Mouse (Mus musculus) heart, postnatal 10 days (tissue): ENCODE measurements at regions not wholly inside any gene's neighbourhood (a gene's known extent, or its start where the extent isn't known, plus 50 kb on each side); places are given as distances from the start of the nearest gene placed in this dataset.
A peak's percentile ranks its signal among the peaks of the same experiment; 100 is the strongest.

Source experiments
- DNase-seq, 2 experiments: peaks; one replicate each; pipeline ENCODE4 v3.0.0; 2021
- intact Hi-C: fragments of 180-260 bp; cut with DNase I; formaldehyde crosslinking; loops from one replicate; pipeline ENCODE4 v1.15.1; 2025

DNA sequence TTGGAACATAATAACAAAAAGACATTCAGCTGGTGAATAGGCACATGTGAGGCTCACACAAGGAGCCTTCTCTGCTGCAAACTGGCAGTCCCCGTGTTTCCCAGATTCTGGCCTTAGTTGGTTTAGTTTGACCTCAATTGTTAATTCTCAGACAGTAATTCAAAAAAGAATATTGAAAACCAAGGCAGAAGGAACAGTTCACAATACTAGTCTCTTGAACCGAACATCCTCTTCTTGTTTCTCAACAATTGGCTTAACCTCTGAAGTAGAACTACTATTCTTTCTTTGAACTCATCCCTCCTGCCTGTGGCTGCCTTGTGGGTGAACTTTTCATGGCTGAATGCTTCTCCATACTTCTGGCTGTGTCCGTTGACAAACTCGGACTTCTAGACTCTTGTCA is 110.4 kb upstream of the Neil3 start:
- intact Hi-C loops = no loop called here
- DNase-seq = no peak

DNA sequence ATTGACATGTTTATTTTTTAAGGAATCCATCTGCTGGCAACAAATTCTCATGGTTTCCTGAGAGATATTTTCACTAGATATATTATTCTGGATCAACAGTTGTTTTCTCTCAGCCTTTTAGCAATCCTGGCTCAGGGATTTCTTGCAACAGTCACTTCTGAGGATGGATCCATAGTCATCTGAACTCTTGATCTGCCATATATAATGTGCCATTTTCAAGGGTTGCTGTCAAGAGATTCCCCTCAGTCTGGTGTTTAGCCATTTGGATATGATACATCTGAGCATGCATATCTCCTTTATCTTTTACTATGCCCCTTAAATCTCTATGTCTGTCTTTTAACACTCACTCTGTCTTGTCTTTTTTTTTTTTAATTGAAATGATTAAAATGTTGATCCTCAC is 130.3 kb upstream of the Neil3 start:
- no peak for DNase-seq
- intact Hi-C loops = no loop called here

DNA sequence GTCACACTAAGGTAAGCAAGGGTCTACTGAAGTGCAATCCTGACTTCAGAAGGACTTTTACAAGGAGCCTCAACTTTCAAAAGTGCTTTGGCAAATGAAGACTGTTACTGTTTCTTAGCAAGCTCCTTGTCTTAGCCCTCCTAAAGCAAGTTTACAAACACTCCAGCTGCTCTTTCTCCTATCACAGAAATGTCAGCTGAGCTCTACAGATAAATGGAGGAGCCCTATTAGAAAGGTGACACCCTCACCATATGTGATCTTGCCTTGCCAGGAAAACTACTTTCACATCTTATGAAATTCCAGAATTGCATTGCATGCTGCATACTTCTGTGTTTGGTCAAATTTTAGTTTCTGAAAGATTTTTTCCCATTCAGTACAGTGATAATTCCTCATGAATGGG is 136.6 kb upstream of the Neil3 start:
- no peak for DNase-seq
- intact Hi-C loops = no loop called here

DNA sequence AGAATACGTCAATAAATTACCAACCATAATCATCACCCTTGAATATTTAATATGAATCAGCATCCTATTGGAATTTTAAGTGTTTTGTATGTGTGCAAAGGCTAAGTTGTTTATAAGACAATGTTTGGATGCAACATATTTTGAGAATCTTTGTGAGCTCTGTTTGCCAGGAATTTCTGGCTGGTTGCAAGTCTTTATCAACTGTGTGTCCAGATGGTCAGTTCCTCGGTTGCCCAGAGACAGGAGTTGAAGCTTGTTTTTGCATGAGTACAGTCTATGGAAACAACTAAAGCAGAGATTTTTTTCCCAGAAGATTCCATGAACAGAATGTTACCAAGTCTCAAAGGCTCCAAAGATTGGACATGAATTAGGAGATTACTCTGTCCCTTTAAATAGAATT is 142.0 kb upstream of the Neil3 start:
- peak; percentile 33 to 39 for DNase-seq
- intact Hi-C loops = no loop called here

DNA sequence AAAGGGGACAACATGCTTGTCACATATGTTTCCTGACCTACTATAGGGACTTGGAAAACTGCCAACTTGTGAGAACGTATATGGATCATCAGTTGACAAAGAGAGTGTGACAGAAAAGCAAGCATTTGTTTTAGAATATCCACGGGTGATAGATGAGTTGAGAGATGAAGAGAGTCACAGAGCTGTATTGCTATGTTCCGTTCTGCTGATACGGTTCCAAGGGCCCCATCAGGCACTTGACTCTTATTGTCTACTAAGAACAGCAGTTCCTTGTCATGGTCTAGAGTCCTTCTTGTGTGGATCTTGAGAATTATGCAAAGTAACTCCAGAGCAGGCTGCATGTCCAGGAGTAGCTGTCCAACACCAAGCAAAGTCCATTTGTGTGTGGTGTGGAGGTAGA is 143.0 kb upstream of the Neil3 start:
- intact Hi-C loops = no loop called here

DNA sequence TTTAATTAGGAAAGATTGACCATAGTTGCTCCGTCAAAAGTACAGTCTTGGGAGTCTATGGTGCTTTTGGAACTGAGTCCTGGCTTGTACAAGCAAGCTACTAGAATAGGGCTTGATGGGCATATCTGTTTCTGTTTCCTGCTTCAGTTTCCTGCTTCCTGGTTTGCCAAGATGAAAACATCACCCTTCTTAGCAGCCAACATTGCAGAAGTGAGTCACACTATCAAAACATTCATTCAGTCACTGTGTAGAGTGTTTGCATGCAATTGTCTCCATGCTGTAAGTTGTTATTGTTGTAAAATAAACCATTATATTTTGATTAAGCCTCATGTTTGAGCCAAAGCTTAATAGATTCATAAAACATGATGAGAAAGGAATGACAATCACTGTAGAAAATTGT is 149.3 kb upstream of the Neil3 start:
- intact Hi-C loops = no loop called here
- no peak for DNase-seq

More for the DNA sequence above, 143.0 kb upstream of the Neil3 start:
- DNase-seq = no peak

DNA sequence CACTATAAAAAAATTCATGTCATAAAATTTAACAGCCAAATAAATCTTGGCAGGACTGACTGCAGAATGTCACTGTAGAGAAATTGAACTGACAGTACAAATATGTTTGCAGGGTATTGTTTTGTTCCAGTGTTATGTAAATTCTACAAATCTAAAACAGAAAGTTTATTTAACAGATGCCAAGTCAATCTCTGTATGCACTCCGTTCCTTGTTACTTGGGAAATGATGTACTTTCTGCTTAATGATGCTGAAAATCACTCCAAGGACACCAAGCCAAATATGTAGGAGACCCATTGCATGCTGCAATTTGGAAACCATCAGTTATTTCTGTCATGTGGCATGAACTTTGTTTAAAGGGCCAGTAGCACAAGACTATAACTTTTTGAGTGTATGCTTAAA is 182.3 kb upstream of the Neil3 start:
- DNase-seq = peak; percentile 4
- intact Hi-C loops = no loop called here

DNA sequence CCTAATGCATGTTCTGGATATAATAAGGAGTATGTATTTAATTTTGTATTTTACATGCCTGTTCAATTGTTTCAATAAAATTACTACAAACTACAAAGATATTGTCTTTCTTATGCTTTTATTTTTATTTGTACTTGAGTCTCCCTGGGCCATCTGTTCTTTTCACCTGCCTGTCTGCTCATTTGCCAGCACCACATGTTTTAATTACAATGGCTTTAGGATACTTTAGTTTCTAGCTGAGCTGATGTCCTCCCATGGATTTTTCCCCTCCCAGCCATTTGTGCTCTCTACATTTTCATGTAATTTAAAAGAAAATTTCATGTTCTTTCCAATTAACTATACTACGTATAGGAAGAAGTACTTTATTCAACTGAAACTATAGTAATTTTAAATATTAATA is 188.5 kb upstream of the Neil3 start:
- no peak for DNase-seq
- intact Hi-C loops = no loop called here

DNA sequence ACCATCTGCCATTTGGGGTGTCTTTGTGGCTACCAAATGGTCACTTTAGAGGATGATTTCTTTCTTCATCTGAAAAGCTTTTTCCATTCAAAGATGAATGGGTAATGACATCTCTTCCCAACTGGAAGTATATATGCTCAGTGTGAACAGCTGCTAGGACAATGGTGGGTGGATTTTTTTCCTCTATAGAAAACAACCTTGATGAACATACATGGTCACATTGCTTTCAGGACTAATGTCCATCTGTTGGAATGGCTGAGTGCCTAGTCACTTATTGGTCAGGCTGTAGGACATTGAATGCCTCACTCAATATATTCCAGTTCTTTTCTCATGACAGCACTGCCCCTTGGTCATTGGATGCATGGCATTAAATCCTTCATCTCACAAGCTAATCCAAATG is 209.0 kb upstream of the Neil3 start:
- DNase-seq = no peak
- intact Hi-C loops = no loop called here

DNA sequence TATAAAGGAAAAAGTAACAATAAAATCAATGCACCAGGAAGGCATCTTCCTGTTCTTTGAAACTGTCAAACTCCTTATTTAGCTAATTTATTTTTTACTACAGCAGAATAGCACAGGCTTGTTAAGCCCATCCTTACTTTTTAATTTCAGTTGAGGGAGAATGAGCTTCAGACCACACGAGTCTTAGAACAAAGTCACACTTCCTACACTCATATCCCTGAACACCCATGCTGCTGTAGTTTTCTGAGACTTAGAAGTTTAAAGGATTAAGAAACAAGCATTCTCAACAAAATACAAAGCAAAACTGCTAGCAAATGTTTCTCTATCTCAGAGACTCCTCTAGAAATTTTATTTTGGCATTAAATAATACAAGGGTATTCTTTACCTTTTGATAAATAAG is 208.8 kb upstream of the Vegfc start:
- intact Hi-C loops = no loop called here

DNA sequence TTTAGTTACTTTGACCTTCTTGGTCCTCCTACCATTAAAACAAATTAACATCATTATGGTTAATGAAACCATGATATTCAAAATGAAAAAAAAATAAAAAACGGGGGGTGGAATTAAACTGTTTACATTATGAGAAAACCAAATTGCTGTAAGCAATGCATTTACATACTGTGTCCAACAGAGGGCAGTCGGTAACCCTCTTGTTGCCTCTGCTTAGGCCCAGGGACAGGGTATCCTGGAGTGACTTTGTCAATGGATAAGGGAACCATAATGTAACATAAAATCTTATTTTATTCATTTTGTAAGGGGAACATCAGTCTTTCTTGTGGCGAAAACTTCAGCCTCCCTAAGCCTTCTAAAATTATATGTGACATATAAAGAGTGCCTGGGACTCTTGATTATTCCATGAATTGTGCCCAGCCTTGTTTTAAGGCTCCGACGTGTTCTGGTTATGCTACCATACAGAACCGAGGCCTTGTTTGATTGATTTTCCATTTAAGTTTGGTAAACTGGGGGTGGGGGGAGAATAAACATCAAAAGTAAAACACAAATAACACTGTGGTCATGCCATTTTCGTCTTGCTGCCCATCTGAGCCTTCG is 207.3 kb upstream of the Vegfc start:
- peak; percentile 31 to 36 for DNase-seq
- intact Hi-C loops = loop anchor here (1.0 to 5.0 kb wide), 3 partner anchors 207 to 620 kb away; partner anchors contain the start of gene Vegfc

More for the DNA sequence above, 208.8 kb upstream of the Vegfc start:
- no peak for DNase-seq

DNA sequence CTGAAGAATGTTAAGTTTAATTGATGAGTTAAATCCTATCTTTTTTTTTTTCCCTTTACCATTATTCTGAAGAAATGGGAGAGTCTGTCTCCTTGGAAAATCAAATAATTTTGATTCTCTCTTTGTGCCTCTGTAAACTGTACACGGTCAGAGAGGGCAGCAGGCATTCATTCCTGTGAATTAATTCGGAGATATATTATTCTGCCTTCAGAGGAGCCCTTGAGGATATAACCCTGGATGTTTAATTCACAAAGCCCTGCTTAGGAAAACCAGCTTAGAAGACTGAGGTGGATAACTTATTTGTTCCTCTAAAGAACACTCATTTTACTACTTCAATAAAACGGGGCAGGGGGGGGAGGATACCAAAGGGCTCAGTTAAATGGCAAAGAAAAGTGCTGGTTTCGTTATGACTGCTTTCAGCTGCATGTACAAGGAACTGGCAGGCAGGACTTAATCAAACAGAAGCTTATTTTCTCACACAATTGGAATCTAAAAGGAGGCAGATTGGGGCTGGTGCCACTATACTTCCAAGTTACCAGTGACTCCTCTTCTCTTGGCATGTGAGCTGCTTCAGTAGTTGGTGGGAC is 205.3 kb upstream of the Vegfc start:
- no peak for DNase-seq
- intact Hi-C loops = loop anchor here (5.0 kb wide), 1 partner anchor 280 kb away; no protein-coding TSS in a partner anchor

DNA sequence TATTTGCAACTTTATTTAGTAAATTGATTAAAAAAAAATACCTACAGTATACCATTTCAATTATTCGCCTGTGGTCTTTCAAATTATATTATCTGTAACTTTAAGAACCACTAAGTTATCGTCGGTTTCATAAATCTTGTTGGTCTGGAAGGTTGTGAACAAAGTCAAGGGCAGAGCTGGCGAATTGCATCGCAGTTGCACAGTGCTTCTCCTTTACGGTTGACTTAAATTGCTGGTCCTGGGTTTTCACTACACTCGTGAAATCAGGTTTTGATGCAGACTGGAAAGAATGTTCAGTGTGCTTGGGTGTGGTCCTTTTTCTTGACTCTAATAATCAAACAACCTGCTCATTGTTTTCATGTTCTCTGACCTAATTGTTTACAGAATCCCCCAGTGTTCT is 198.6 kb upstream of the Vegfc start:
- intact Hi-C loops = no loop called here
- no peak for DNase-seq

DNA sequence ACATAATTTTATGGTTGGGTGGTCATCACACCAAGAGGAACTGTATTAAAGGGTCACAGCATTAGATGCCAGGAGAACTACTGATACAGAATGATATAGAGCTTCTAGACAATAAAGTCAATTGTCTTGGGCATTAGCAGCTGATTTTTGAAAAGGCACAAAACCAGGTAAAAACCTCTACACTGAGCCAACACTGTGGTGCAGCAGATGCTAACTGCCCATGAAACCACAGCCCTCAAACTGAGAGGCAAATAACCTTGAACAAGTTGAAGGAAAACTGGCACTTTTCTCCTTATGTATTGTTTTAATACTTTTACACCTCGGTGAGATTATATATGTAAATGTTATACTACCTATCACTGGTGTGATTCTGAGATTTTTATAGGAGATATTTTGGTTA is 195.9 kb upstream of the Vegfc start:
- DNase-seq = no peak
- intact Hi-C loops = no loop called here

DNA sequence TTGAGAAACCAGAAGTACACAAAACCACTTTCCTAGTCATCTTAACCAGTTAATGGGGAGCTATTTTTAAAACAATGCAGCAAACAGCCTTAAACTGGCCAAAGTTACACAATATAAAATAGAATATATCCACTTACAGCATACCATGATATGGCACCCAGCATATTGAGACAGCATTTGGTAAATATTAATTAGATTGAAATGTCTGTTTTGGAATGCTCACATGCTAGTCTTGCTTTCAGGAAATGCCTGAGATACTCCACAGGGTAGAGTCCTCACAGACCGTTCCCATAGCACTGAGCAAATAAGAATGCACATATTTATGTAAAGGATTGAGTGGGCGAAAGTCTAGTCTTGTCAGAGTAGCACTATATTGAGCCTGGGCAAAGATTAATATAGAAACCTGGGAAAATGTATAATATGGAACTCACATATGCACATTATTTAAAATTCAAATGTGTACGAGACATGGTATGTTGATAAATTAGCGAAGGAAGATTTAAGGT is 185.1 kb upstream of the Vegfc start:
- intact Hi-C loops = no loop called here
- no peak for DNase-seq

DNA sequence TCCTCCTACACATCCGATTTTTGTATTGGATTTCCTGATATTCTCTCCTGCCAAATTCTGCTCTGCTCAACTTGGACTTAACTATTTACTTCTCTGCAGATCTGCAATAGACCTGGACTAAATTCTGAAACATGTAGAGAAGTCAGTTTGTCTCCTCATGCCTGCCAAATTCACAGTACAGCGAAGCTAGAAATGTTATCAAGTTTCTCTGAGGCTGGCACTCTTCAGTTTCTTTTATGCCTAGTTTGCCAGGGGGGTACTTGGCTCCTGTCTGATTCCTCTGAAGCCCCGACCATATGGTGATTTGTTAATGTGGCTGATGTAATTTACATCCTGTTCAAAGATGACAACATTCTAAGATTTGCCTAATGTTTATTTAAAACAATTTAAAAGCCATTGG is 184.6 kb upstream of the Vegfc start:
- no peak for DNase-seq
- intact Hi-C loops = no loop called here

DNA sequence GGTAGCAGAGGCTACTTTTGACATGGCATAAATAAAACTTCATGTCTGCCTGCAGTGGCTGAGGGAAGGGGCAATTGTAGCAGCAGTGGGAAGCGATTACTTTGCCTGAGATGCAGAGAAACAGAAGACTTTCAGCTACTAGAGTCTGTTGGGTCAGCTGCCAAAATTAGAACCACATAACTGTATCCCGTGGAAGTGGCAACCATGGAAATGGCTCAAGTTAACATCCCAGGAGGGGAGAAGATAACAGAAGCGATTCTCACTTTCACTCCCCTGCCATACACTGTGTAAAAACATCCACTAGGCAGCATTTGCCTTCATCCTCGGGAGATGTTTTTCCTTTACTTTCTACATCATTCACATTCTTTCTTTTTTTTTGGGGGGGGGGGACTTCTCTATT is 155.1 kb upstream of the Vegfc start:
- intact Hi-C loops = no loop called here

DNA sequence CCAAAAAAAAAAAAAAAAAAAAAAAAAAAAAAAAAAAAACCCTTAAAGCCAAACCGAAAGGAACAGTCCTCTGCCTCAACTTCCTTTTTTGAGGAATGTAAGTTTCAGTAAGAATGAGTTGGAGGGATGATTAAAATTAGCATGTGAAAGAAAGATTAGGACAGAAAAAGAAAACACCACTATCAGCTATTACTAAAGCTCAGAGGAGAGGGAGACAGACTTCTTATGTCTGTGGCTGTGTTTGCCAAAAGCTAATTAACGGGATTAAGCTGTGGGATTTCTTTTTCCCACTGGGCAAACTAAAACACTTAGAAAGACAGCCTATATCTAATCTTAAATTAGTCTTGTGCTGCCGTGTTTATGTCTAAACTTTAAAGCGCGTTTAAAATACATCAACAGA is 146.7 kb upstream of the Vegfc start:
- no peak for DNase-seq
- intact Hi-C loops = no loop called here

More for the DNA sequence above, 155.1 kb upstream of the Vegfc start:
- peak in 1 of 2 experiments; percentile 1 for DNase-seq

DNA sequence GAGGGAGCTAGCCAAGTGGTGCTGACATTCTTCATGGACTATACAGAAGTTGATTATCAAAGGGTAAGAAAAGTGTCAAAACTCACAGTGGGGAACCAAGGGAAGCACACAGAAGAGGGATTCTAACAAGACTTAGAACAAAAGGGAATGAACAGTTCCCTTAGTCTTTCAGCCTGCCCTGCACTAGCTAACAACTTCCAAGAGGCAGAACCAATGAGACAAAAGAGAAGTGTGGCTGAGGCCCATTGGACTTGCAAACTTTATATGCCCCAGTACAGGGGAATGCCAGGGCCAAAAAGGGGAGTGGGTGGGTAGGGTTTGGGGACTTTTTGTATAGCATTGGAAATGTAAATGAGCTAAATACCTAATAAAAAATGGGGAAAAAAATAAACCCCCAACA is 139.0 kb upstream of the Vegfc start:
- DNase-seq = no peak
- intact Hi-C loops = no loop called here

DNA sequence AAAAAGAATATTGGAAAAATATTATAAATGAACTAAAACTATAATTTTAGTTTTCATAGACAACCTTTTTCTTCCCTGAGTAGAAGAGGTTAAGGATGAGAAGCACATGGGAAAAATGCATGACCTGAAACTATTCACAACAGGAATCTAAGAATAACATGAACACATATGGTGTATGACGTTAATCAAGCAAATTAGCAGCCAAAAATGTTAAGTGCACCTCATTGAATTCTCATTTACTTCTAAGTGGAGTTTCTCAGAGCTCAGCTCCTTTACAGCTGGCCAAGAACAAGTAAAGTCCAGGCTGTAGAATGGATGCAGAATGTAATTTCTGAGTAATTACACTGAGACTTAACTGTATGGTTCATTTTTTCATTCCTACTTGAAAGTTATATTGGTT is 137.9 kb upstream of the Vegfc start:
- no peak for DNase-seq

DNA sequence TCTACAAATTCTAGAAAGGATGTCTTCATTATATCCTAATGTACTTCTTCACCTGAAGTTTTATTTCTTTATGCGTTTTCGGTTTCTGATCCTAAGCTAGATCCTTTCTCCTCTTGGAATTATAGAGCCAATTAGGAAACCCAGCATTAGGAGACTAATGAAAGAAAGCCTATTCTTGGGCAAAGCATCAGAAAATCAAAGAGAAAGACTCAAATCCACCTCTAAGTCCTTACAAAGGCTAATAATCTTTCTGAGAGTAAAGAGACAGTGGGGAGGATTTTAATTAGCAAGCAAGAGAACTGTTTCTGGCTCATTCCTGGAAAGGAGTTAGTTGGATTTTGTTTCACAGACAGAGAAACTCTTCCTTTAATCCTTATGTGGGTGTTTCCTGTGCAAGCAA is 136.3 kb upstream of the Vegfc start:
- intact Hi-C loops = no loop called here
- no peak for DNase-seq

More for the DNA sequence above, 137.9 kb upstream of the Vegfc start:
- intact Hi-C loops = no loop called here

DNA sequence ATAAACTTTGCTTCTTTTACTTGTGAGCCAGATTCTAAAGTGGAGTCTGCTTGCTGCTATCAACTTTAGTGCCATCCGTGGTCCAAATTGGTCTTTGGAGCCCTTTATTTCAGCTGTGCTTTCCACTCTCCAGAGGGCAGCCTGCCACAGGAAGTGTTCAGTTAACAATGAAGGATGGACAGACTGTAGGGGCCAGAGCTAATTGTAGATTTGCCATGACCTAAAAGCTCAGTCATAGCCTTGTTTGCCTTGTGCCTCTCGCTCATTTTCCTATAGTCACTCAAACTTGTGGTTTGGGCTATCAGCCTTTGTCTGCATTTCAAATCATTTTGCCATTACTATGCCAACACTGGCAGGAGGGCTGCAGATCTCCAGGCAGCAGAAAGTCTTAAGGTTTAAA is 131.8 kb upstream of the Vegfc start:
- intact Hi-C loops = no loop called here
- no peak for DNase-seq

DNA sequence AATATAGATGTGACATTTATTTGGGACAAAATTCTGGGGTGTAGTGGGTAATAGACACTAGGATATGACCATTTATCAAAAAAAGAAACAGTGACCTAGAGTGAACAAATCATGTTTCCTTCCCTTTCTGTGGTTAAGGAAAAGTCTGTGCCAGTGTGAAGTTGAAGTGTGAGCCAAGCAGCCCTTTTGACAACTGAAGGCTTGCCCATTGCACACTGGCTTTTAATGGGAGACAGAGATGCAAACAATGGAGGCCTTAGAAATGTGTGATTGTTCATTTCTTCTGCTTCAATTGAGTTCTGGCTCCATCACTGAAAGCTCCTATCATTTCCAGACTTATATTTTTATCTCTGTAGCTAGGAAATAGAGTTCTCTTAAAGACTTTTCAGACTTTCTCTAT is 130.0 kb upstream of the Vegfc start:
- intact Hi-C loops = no loop called here
- DNase-seq = no peak
